Comparison of ENCODE assay signal across 8 mouse cellular contexts in the genomic region with DNA sequence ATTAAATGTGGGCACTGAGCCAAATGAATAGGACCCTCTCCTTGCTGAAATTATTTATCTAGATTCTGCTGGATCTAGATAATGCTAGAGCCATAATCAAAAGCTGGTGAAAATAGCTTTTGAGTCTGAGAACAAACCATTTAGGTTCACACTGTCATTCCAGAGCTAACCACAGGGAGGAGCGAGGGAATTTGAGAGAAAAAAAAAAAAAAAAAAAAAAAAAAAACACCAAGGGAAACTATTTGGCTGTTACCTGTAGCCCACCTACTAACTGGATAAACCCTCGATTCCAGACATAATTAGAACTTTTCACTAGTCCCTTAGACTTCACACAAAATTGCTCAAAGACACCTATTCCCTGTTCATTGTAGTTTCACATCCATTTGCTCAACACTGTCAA. TPM values are rescaled to one million over a fixed set of nuclear protein-coding genes. Genes with fewer than 3 reads are reported as not detected.
DNase-seq lines count a peak whose midpoint lies in the region; ATAC-seq and TF ChIP-seq lines count a peak whose summit lies in the region.

No protein-coding gene starts in this region.

- peaks cover 2% of the 10 kb centered on the region; the same call in 1 of the 2 replicates for H3K4me1 ChIP-seq in cerebellum, adult 2 months (ENCODE audit: control insufficient read depth, insufficient read depth, low read length)
- peaks cover 4% of the 10 kb centered on the region; the same call in 1 of the 2 replicates for H3K4me1 ChIP-seq in embryonic facial prominence, embryonic 15.5 days
- peaks cover 29% of the 10 kb centered on the region for H3K4me1 ChIP-seq in neural tube, embryonic 13.5 days (replicated peaks)
- H3K4me1 ChIP-seq in thymus, adult 2 months (replicated peaks; ENCODE audit: control insufficient read depth, insufficient read depth, low read length), result peaks cover 9% of the 10 kb centered on the region

- no peak for ATAC-seq in embryonic facial prominence, embryonic 15.5 days (ENCODE audit: insufficient number of reproducible peaks, low FRiP score, low TSS enrichment, low read depth)
- no peak for ATAC-seq in neural tube, embryonic 13.5 days (ENCODE audit: low read depth)

- DNase-seq in cerebellum, adult 2 months, result no peak
- DNase-seq in cerebellum, postnatal 4 days (ENCODE audit: low spot score in 2 of 2), result no peak
- DNase-seq in CD4-positive helper T cell, adult 2 months (ENCODE audit: low read depth, low spot score), result peak; percentile 40
- peak; percentile 45 for DNase-seq in kidney, postnatal 10 days
- no peak for DNase-seq in thymus, adult 18-20 months
- DNase-seq in thymus, adult 2 months, result no peak

- H3K9ac ChIP-seq in embryonic facial prominence, embryonic 15.5 days, result no peak overlapping the region
- peak overlapping the region; percentile 49 for H3K9ac ChIP-seq in neural tube, embryonic 13.5 days

- 2% methylated on average over 2 of the region's 2 CpGs for WGBS in cerebellum, adult 2 months
- WGBS in embryonic facial prominence, embryonic 15.5 days, result 0% methylated on average over 2 of the region's 2 CpGs
- 8% methylated on average over 2 of the region's 2 CpGs for WGBS in neural tube, embryonic 13.5 days
- 1% methylated on average over 2 of the region's 2 CpGs for WGBS in thymus, adult 2 months

- H3K27me3 ChIP-seq in cerebellum, adult 2 months (ENCODE audit: control insufficient read depth, insufficient read depth, low read length), result no peaks in the 10 kb centered on the region
- H3K27me3 ChIP-seq in embryonic facial prominence, embryonic 15.5 days, result no peaks in the 10 kb centered on the region
- no peaks in the 10 kb centered on the region for H3K27me3 ChIP-seq in neural tube, embryonic 13.5 days
- no peaks in the 10 kb centered on the region for H3K27me3 ChIP-seq in thymus, adult 2 months (ENCODE audit: control insufficient read depth, insufficient read depth, low read length)

- H3K9me3 ChIP-seq in embryonic facial prominence, embryonic 15.5 days (replicated peaks), result no peaks in the 10 kb centered on the region
- H3K9me3 ChIP-seq in neural tube, embryonic 13.5 days, result no peaks in the 10 kb centered on the region

- no peak for TF ChIP-seq POLR2A in cerebellum, adult 2 months (IDR thresholded peaks at IDR 0.05; ENCODE audit: borderline replicate concordance, insufficient read depth, low read length)
- TF ChIP-seq POLR2A in thymus, adult 2 months (IDR thresholded peaks at IDR 0.05; ENCODE audit: control insufficient read depth, extremely low read depth, insufficient read depth, low read length, poor library complexity), result no peak

- no peaks in the 10 kb centered on the region for H3K36me3 ChIP-seq in embryonic facial prominence, embryonic 15.5 days
- no peaks in the 10 kb centered on the region for H3K36me3 ChIP-seq in neural tube, embryonic 13.5 days
- H3K36me3 ChIP-seq in thymus, adult 2 months (ENCODE audit: control insufficient read depth, insufficient read depth, low read length), result no peaks in the 10 kb centered on the region

- no peak for TF ChIP-seq CTCF in cerebellum, adult 2 months (IDR thresholded peaks at IDR 0.05; ENCODE audit: borderline replicate concordance, insufficient read depth, low read depth, low read length)
- no peak for TF ChIP-seq CTCF in thymus, adult 2 months (IDR thresholded peaks at IDR 0.05; ENCODE audit: borderline replicate concordance, control insufficient read depth, extremely low read depth, insufficient read depth, low read length, poor library complexity)

- H3K4me2 ChIP-seq in embryonic facial prominence, embryonic 15.5 days (replicated peaks), result peak overlapping the region; percentile 74
- peak overlapping the region; percentile 82 for H3K4me2 ChIP-seq in neural tube, embryonic 13.5 days

- no peak overlapping the region for H3K27ac ChIP-seq in cerebellum, adult 2 months (ENCODE audit: insufficient read depth, low read length)
- no peak overlapping the region for H3K27ac ChIP-seq in embryonic facial prominence, embryonic 15.5 days (replicated peaks)
- H3K27ac ChIP-seq in neural tube, embryonic 13.5 days (replicated peaks), result no peak overlapping the region
- H3K27ac ChIP-seq in thymus, adult 2 months (ENCODE audit: control insufficient read depth, insufficient read depth, low read length), result no peak overlapping the region

- H3K4me3 ChIP-seq in cerebellum, adult 2 months (replicated peaks; ENCODE audit: insufficient read depth, low read depth, low read length), result peak overlapping the region; percentile 6
- H3K4me3 ChIP-seq in embryonic facial prominence, embryonic 15.5 days (replicated peaks), result peak overlapping the region; percentile 100
- peak overlapping the region; percentile 75 for H3K4me3 ChIP-seq in neural tube, embryonic 13.5 days
- no peak overlapping the region for H3K4me3 ChIP-seq in thymus, adult 2 months (ENCODE audit: control insufficient read depth, insufficient read depth, low read length)

RNA-seq across cellular contexts. Expression of a gene that starts 1.4 kb away (rescaled TPM):
- polyA plus RNA-seq in cerebellum, adult 2 months (2012; rRNA removed), result 83.9 and 84.1 TPM in 2 replicates
- polyA plus RNA-seq in embryonic facial prominence, embryonic 15.5 days (2015; fragmentation: Nextera tagmentation; extraction: Ambion mirVana), result 113 and 115 TPM in 2 replicates
- 161 and 170 TPM in 2 replicates for polyA plus RNA-seq in neural tube, embryonic 13.5 days (2015; fragmentation: Nextera tagmentation; extraction: Ambion mirVana)
- polyA plus RNA-seq in thymus, adult 2 months (2012; rRNA removed), result 122 and 168 TPM in 2 replicates

RNA-seq across cellular contexts. Expression of a gene that starts 17.0 kb away (rescaled TPM):
- 44.5 and 45.4 TPM in 2 replicates for polyA plus RNA-seq in cerebellum, adult 2 months (2012; rRNA removed)
- polyA plus RNA-seq in embryonic facial prominence, embryonic 15.5 days (2015; fragmentation: Nextera tagmentation; extraction: Ambion mirVana), result 12.2 and 12.5 TPM in 2 replicates
- polyA plus RNA-seq in neural tube, embryonic 13.5 days (2015; fragmentation: Nextera tagmentation; extraction: Ambion mirVana), result 15.2 and 19.3 TPM in 2 replicates
- 88.5 and 90.3 TPM in 2 replicates for polyA plus RNA-seq in thymus, adult 2 months (2012; rRNA removed)

RNA-seq across cellular contexts. Expression of a gene that starts 21.6 kb away (rescaled TPM):
- polyA plus RNA-seq in cerebellum, adult 2 months (2012; rRNA removed), result 143 and 148 TPM in 2 replicates
- polyA plus RNA-seq in embryonic facial prominence, embryonic 15.5 days (2015; fragmentation: Nextera tagmentation; extraction: Ambion mirVana), result 175 and 178 TPM in 2 replicates
- 164 and 171 TPM in 2 replicates for polyA plus RNA-seq in neural tube, embryonic 13.5 days (2015; fragmentation: Nextera tagmentation; extraction: Ambion mirVana)
- 261 and 301 TPM in 2 replicates for polyA plus RNA-seq in thymus, adult 2 months (2012; rRNA removed)

RNA-seq across cellular contexts. Expression of a gene that starts 22.0 kb away (rescaled TPM):
- polyA plus RNA-seq in cerebellum, adult 2 months (2012; rRNA removed), result 0.48 TPM in 1 of 2 replicates, not detected in the other
- polyA plus RNA-seq in embryonic facial prominence, embryonic 15.5 days (2015; fragmentation: Nextera tagmentation; extraction: Ambion mirVana), result 0.99 TPM in 1 of 2 replicates, not detected in the other
- not detected in 2 replicates for polyA plus RNA-seq in neural tube, embryonic 13.5 days (2015; fragmentation: Nextera tagmentation; extraction: Ambion mirVana)
- polyA plus RNA-seq in thymus, adult 2 months (2012; rRNA removed), result 0.29 and 0.69 TPM in 2 replicates

RNA-seq across cellular contexts. Expression of a gene that starts 25.8 kb away (rescaled TPM):
- 87.1 and 93.7 TPM in 2 replicates for polyA plus RNA-seq in cerebellum, adult 2 months (2012; rRNA removed)
- 74.4 and 74.7 TPM in 2 replicates for polyA plus RNA-seq in embryonic facial prominence, embryonic 15.5 days (2015; fragmentation: Nextera tagmentation; extraction: Ambion mirVana)
- polyA plus RNA-seq in neural tube, embryonic 13.5 days (2015; fragmentation: Nextera tagmentation; extraction: Ambion mirVana), result 67.5 and 76.4 TPM in 2 replicates
- 74.5 and 88.0 TPM in 2 replicates for polyA plus RNA-seq in thymus, adult 2 months (2012; rRNA removed)

Comparison
In these comparisons a context has a peak if more than half of its experiments do, and no peak if none do; other contexts are left out.
1. DNase-seq: peak in CD4-positive helper T cell, adult 2 months (single experiment) and kidney, postnatal 10 days (single experiment); none in cerebellum, adult 2 months (0 of 2), cerebellum, postnatal 4 days (0 of 2), thymus, adult 18-20 months (0 of 2) and thymus, adult 2 months (single experiment).